Mouse (Mus musculus): Measurements from ENCODE around the gene Tmem82.

DNA sequence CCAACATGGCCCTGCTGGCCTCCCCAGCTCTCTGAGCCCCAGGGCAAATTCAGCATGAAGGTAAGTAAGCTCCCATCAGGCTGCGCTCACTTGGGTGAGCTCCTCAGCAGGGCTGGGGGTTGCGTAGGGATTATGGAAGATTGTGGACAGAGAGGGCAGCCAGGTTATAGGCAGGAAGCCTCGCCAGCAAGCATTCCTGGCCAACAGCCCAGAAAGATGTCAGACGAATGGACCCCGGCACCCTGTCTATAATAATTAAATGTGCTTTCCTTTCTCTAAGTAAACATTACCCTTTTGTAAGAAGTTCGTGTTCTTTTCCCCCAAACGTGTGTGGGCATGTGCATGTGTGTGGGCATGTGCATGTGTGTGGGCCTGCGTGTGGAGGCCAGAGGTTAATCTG, 13.9 kb downstream of the Tmem82 start:
- TF ChIP-seq POLR2A (IDR thresholded peaks at IDR 0.05; ENCODE audit: insufficient read depth, low read length): no peak
- TF ChIP-seq CTCF (IDR thresholded peaks at IDR 0.05; ENCODE audit: low read depth, low read length): no peak

Data from ES-Bruce4 (cell line).